Mouse (Mus musculus): ENCODE measurements around the gene Rab3ip. TPM values are rescaled to one million over a fixed set of nuclear protein-coding genes. Genes with fewer than 3 reads are reported as not detected.
A peak's percentile ranks its signal among the peaks of the same experiment; 100 is the strongest.

The Rab3ip gene
- polyA plus RNA-seq, 1 experiment from 2014 or later: 198 TPM

- in situ Hi-C loops (cut with MboI; ENCODE audit: low pct_unique_long_range_greater_than_20kb): loop anchor here (10.0 to 25.0 kb wide), 2 partner anchors 546 to 679 kb away; no protein-coding TSS in a partner anchor
- POLR2A ChIA-PET: interaction anchor here (1.1 kb wide), 1 partner anchor 12 kb away, joined by 3 read pairs; no protein-coding TSS in a partner anchor
- DNase-seq (ENCODE audit: low read depth, low spot score): no peak
- H3K27me3 ChIP-seq: no peaks in the 10 kb centered on the region
- TF ChIP-seq CTCF (IDR thresholded peaks at IDR 0.05): peak; percentile 33
- CTCF ChIA-PET: interaction anchor here (0.9 to 1.6 kb wide), 3 partner anchors 11 to 32 kb away, joined by 3 to 4 read pairs (median 3); no protein-coding TSS in a partner anchor
- no peak for ATAC-seq
These were observed 67.0 kb downstream of the Rab3ip start for GRCm38 (mm10) chr10:116883531-116883930.

- CTCF ChIA-PET: no interaction called here
These were observed 73.1 kb downstream of the Rab3ip start for GRCm38 (mm10) chr10:116877436-116877835.

GRCm38 (mm10) chr10:116874490-116874889 is 76.1 kb downstream of the Rab3ip start:
- ATAC-seq (no peak), DNase-seq (ENCODE audit: low read depth, low spot score) (no peak)
- TF ChIP-seq CTCF (IDR thresholded peaks at IDR 0.05): no peak
- CTCF ChIA-PET: no interaction called here
- in situ Hi-C loops (cut with MboI; ENCODE audit: low pct_unique_long_range_greater_than_20kb): no loop called here
- no peaks in the 10 kb centered on the region for H3K27me3 ChIP-seq
- POLR2A ChIA-PET: no interaction called here

More at GRCm38 (mm10) chr10:116877436-116877835, 73.1 kb downstream of the Rab3ip start:
- no peak for TF ChIP-seq CTCF (IDR thresholded peaks at IDR 0.05)
- POLR2A ChIA-PET: no interaction called here
- DNase-seq (ENCODE audit: low read depth, low spot score) (no peak), ATAC-seq (no peak)
- no peaks in the 10 kb centered on the region for H3K27me3 ChIP-seq
- in situ Hi-C loops (cut with MboI; ENCODE audit: low pct_unique_long_range_greater_than_20kb): loop anchor here (25.0 kb wide), 1 partner anchor 540 kb away; no protein-coding TSS in a partner anchor

GRCm38 (mm10) chr10:116872016-116872410 is 78.6 kb downstream of the Rab3ip start:
- ATAC-seq (no peak), DNase-seq (ENCODE audit: low read depth, low spot score) (no peak)
- no peak for TF ChIP-seq CTCF (IDR thresholded peaks at IDR 0.05)
- ChIA-PET POLR2A (no interaction called here), CTCF (interaction anchor here (0.7 kb wide), 1 partner anchor 569 kb away, joined by 3 read pairs; no protein-coding TSS in a partner anchor)
- no peaks in the 10 kb centered on the region for H3K27me3 ChIP-seq
- in situ Hi-C loops (cut with MboI; ENCODE audit: low pct_unique_long_range_greater_than_20kb): no loop called here

GRCm38 (mm10) chr10:116871329-116872015 is 79.1 kb downstream of the Rab3ip start:
- ATAC-seq (no peak), DNase-seq (ENCODE audit: low read depth, low spot score) (no peak)
- POLR2A ChIA-PET: interaction anchor here (0.9 kb wide), 1 partner anchor 12 kb away, joined by 3 read pairs; no protein-coding TSS in a partner anchor
- in situ Hi-C loops (cut with MboI; ENCODE audit: low pct_unique_long_range_greater_than_20kb): no loop called here
- H3K27me3 ChIP-seq: no peaks in the 10 kb centered on the region
- CTCF ChIA-PET: no interaction called here
- no peak for TF ChIP-seq CTCF (IDR thresholded peaks at IDR 0.05)

DNA sequence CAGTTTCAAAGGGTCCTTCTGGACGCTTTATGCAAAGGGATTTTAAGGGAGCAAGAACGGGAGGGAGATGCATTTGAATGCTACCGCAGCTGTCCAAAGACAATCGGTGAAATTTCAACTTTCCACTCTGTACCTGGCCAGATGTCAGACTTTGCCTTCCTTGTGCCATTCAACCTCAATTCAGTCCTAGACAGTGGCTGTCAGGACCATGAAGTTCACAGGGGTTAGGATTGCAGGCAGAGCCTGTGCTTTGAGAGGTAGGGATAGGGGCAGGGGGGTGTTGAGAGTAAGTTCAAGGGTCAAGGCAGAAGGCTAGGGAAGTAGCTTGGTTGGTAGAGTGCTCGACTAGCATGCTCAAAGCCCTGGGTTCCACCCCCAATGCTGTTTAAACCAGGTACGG is 79.8 kb downstream of the Rab3ip start:
- no peaks in the 10 kb centered on the region for H3K27me3 ChIP-seq
- POLR2A ChIA-PET: interaction anchor here (0.6 to 0.9 kb wide), 2 partner anchors 13 to 136 kb away, joined by 3 to 5 read pairs; no protein-coding TSS in a partner anchor
- in situ Hi-C loops (cut with MboI; ENCODE audit: low pct_unique_long_range_greater_than_20kb): no loop called here
- DNase-seq (ENCODE audit: low read depth, low spot score) (no peak), ATAC-seq (no peak)
- CTCF ChIA-PET: no interaction called here
- TF ChIP-seq CTCF (IDR thresholded peaks at IDR 0.05): no peak

Other genes starting within 250 kb of the Rab3ip start
- gene Myrfl, start 53.9 kb downstream of the Rab3ip start, polyA plus RNA-seq (2021): 0.06 TPM
- not detected for gene Gm10271, start 21.8 kb upstream of the Rab3ip start, polyA plus RNA-seq (2021)
- not detected for gene Best3, start 35.5 kb upstream of the Rab3ip start, polyA plus RNA-seq (2021)
- gene Lrrc10, start 94.6 kb upstream of the Rab3ip start, polyA plus RNA-seq (2021): not detected
- gene Cct2, start 113.0 kb upstream of the Rab3ip start, polyA plus RNA-seq (2021): 386 TPM
- gene Frs2, start 197.8 kb upstream of the Rab3ip start, polyA plus RNA-seq (2021): 16.4 TPM